Mouse (Mus musculus) intestine, embryonic 16.5 days (tissue): ENCODE results near the gene Ankrd28. TPM values are rescaled to one million over a fixed set of nuclear protein-coding genes. Genes with fewer than 3 reads are reported as not detected.

Experiments used
- ATAC-seq: fragments of 200-750 bp; cut with Nextera tagmentation; 2 replicates; pipeline ENCODE4 v1.8.0; 2017; ENCODE audit warnings: moderate TSS enrichment, moderate library complexity
- H3K27ac ChIP-seq: fragments of 300-500 bp; sonication (generic); 2 replicates; pipeline ENCODE4 v1.5.1; 2014; ENCODE audit warnings: mild to moderate bottlenecking, low read length
- H3K27me3 ChIP-seq: fragments of 300-500 bp; sonication (generic); replicated peaks from 2 replicates; pipeline ENCODE4 v1.6.1; 2014; ENCODE audit warnings: low read length, control low read depth, mixed read lengths; ENCODE audit not compliant: control insufficient read depth, insufficient read depth
- H3K36me3 ChIP-seq: fragments of 300-500 bp; sonication (generic); 2 replicates; pipeline ENCODE4 v1.6.1; 2014; ENCODE audit warnings: low read length, control low read depth; ENCODE audit not compliant: control insufficient read depth, insufficient read depth
- H3K4me1 ChIP-seq: fragments of 300-500 bp; sonication (generic); 2 replicates; pipeline ENCODE4 v1.6.1; 2014; ENCODE audit warnings: low read length, control low read depth, mixed read lengths; ENCODE audit not compliant: control insufficient read depth, insufficient read depth
- H3K4me2 ChIP-seq: fragments of 300-500 bp; sonication (generic); 2 replicates; pipeline ENCODE4 v1.6.1; 2014; ENCODE audit warnings: low read depth, low read length, control low read depth
- H3K4me3 ChIP-seq: fragments of 300-500 bp; sonication (generic); 2 replicates; pipeline ENCODE4 v1.5.1; 2014; ENCODE audit warnings: mild to moderate bottlenecking, low read length
- H3K9ac ChIP-seq: fragments of 300-500 bp; sonication (generic); 2 replicates; pipeline ENCODE4 v1.6.1; 2014; ENCODE audit warnings: low read depth, low read length
- H3K9me3 ChIP-seq: fragments of 300-500 bp; sonication (generic); 2 replicates; pipeline ENCODE4 v1.6.1; 2016; ENCODE audit warnings: low read length, control low read depth; ENCODE audit not compliant: control insufficient read depth
- whole genome bisulfite sequencing: fragments of 180-500 bp; shearing (Covaris S2); extraction: QIAGEN DNeasy Blood & Tissue Kit; methylation state at CpG from one replicate; pipeline ENCODE4 v1.1.7; 2014; 5-methylcytosine and 5-hydroxymethylcytosine counted together
- polyA plus RNA-seq: library from polyadenylated mRNA; unstranded; fragments of >200 nt; fragmentation: Nextera tagmentation; extraction: Ambion mirVana; gene quantifications from 2 replicates; pipeline ENCODE4 v1.2.1, GENCODE M21; 2015

The Ankrd28 gene
- polyA plus RNA-seq, 1 experiment from 2014 or later, result 5.1 TPM

GRCm38 (mm10) chr14:31700376-31700775, 130.1 kb downstream of the Ankrd28 start:
- Histone ChIP-seq H3K27me3 (no peaks in the 10 kb centered on the region), H3K9me3 (no peaks in the 10 kb centered on the region), H3K36me3 (peaks cover 8% of the 10 kb centered on the region), H3K4me2 (no peak overlapping the region), H3K27ac (no peak overlapping the region), H3K4me3 (no peak overlapping the region), H3K4me1 (no peaks in the 10 kb centered on the region), H3K9ac (no peak overlapping the region)
- WGBS, result 88% methylated on average over 2 of the region's 2 CpGs
- no peak for ATAC-seq

GRCm38 (mm10) chr14:31697755-31698154, 132.7 kb downstream of the Ankrd28 start:
- WGBS, result 85% methylated on average over 4 of the region's 4 CpGs
- Histone ChIP-seq H3K4me3 (no peak overlapping the region), H3K4me2 (no peak overlapping the region), H3K27me3 (no peaks in the 10 kb centered on the region), H3K9ac (no peak overlapping the region), H3K4me1 (no peaks in the 10 kb centered on the region), H3K27ac (no peak overlapping the region), H3K36me3 (no peaks in the 10 kb centered on the region), H3K9me3 (no peaks in the 10 kb centered on the region)
- no peak for ATAC-seq

GRCm38 (mm10) chr14:31697346-31697745, 133.1 kb downstream of the Ankrd28 start:
- Histone ChIP-seq H3K36me3 (no peaks in the 10 kb centered on the region), H3K4me2 (no peak overlapping the region), H3K9me3 (no peaks in the 10 kb centered on the region), H3K27ac (no peak overlapping the region), H3K4me1 (no peaks in the 10 kb centered on the region), H3K9ac (no peak overlapping the region), H3K27me3 (no peaks in the 10 kb centered on the region), H3K4me3 (no peak overlapping the region)
- ATAC-seq, result no peak
- WGBS, result 85% methylated on average over 3 of the region's 3 CpGs

- no peaks in the 10 kb centered on the region for H3K36me3 ChIP-seq
- no peaks in the 10 kb centered on the region for H3K9me3 ChIP-seq
- no peak overlapping the region for H3K4me3 ChIP-seq
- H3K27ac ChIP-seq, result no peak overlapping the region
- ATAC-seq, result no peak
- H3K4me2 ChIP-seq, result no peak overlapping the region
- no peaks in the 10 kb centered on the region for H3K27me3 ChIP-seq
- no peak overlapping the region for H3K9ac ChIP-seq
- no peaks in the 10 kb centered on the region for H3K4me1 ChIP-seq
- WGBS, result 82% methylated on average over 3 of the region's 3 CpGs
Measured at GRCm38 (mm10) chr14:31696985-31697303, 133.5 kb downstream of the Ankrd28 start.

DNA sequence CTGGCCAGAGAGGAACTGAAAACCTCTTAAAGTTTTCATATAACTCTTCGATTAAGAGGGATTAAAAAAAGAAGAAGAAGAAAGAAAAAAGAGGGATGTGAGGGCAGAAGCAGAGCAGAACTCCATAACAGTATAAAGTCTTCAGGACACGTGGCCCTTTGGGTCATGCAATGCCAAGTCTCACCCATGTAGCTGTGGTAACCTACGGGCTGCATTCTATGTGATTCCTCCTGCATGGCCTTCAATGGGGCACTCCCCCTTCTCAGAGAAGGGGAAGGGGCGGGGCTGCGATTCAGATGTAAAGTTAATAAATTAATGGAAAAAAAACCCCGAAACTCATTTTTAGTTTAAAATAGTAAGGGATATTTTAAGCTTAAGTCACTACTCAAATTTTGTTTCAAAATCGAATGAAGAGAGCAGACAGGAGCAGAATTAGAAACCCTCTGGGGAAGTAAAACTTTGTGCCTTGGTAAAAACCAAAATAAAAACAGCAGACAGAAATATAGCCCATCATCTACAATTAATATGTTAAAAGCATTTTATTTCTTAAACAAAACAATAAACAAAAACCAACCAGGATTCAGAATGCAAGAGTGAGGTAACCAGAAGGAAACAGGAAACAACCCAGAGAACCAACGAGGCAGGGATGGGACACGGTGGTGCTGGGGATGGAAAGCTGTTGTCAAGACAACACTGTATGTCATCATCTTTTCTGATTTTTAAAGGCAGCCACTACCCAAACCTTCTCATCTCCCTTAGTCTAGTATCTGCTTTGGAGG, 134.1 kb downstream of the Ankrd28 start:
- Histone ChIP-seq H3K36me3 (no peaks in the 10 kb centered on the region), H3K27me3 (no peaks in the 10 kb centered on the region), H3K9me3 (no peaks in the 10 kb centered on the region), H3K27ac (no peak overlapping the region), H3K4me1 (no peaks in the 10 kb centered on the region), H3K4me3 (no peak overlapping the region), H3K9ac (no peak overlapping the region), H3K4me2 (no peak overlapping the region)
- 87% methylated on average over 9 of the region's 9 CpGs for WGBS
- no peak for ATAC-seq

GRCm38 (mm10) chr14:31692536-31692935, 137.9 kb downstream of the Ankrd28 start:
- ATAC-seq, result no peak
- Histone ChIP-seq H3K27ac (no peak overlapping the region), H3K9me3 (no peaks in the 10 kb centered on the region), H3K4me2 (no peak overlapping the region), H3K4me3 (no peak overlapping the region), H3K27me3 (no peaks in the 10 kb centered on the region), H3K4me1 (no peaks in the 10 kb centered on the region), H3K9ac (no peak overlapping the region), H3K36me3 (no peaks in the 10 kb centered on the region)
- WGBS, result 87% methylated on average over 6 of the region's 6 CpGs

GRCm38 (mm10) chr14:31686231-31686630, 144.2 kb downstream of the Ankrd28 start:
- Histone ChIP-seq H3K9ac (no peak overlapping the region), H3K9me3 (no peaks in the 10 kb centered on the region), H3K4me2 (no peak overlapping the region), H3K36me3 (no peaks in the 10 kb centered on the region), H3K4me1 (no peaks in the 10 kb centered on the region), H3K27ac (no peak overlapping the region), H3K27me3 (no peaks in the 10 kb centered on the region), H3K4me3 (no peak overlapping the region)
- no peak for ATAC-seq
- 88% methylated on average over 1 of the region's 1 CpGs for WGBS

DNA sequence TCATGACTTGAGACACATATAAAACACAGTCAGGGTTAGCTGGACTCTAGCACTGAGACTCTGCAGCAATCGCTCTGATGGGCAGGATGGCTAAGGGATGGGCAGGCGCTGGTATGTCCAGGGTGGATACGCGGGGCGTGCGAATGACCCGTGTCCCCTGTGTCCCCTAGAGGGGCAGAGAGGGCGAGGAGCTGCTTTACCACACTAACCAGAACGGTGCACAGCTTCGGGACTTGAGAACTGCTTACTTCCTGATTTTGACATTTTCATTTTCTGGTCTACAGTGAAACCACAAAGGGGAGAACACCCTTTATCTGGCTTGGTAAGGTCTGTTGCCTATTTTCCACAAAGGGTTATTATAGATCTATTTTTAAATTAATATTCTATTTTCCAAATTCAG, 144.8 kb downstream of the Ankrd28 start:
- H3K9ac ChIP-seq, result no peak overlapping the region
- H3K9me3 ChIP-seq, result no peaks in the 10 kb centered on the region
- ATAC-seq, result no peak
- no peak overlapping the region for H3K4me2 ChIP-seq
- no peak overlapping the region for H3K4me3 ChIP-seq
- H3K27me3 ChIP-seq, result no peaks in the 10 kb centered on the region
- H3K36me3 ChIP-seq, result no peaks in the 10 kb centered on the region
- no peaks in the 10 kb centered on the region for H3K4me1 ChIP-seq
- no peak overlapping the region for H3K27ac ChIP-seq
- WGBS, result 91% methylated on average over 10 of the region's 10 CpGs

- no peak overlapping the region for H3K9ac ChIP-seq
- H3K9me3 ChIP-seq, result no peaks in the 10 kb centered on the region
- H3K27ac ChIP-seq, result no peak overlapping the region
- 51% methylated on average over 7 of the region's 7 CpGs for WGBS
- ATAC-seq, result no peak
- H3K4me1 ChIP-seq, result no peaks in the 10 kb centered on the region
- H3K27me3 ChIP-seq, result no peaks in the 10 kb centered on the region
- H3K4me3 ChIP-seq, result no peak overlapping the region
- H3K36me3 ChIP-seq, result no peaks in the 10 kb centered on the region
- H3K4me2 ChIP-seq, result no peak overlapping the region
Measured at GRCm38 (mm10) chr14:31684343-31685040, 146.0 kb downstream of the Ankrd28 start.
